Mouse (Mus musculus): Measurements from ENCODE around the gene Ddx4.

The Ddx4 gene

DNA sequence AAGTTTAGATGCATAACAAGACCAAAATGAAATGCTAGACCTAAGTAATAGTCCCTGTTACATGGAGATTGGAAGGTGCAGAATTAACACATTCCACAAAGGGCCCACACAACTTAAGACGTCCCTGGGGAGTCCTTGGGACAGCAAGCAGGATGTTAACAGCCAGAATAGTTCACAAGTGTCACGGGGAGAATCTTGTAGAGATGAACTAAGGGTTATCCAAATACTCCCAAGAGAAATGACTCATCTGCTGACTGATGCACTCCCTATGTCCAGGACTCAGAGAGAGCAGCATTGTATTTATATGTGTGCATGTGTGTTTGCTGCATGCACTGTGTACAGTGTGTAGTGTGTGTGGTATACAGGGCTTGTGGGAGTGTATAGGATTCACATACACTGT lies 95.8 kb downstream of the Ddx4 start:
- no peak for DNase-seq (ENCODE audit: low read depth, low spot score)

DNA sequence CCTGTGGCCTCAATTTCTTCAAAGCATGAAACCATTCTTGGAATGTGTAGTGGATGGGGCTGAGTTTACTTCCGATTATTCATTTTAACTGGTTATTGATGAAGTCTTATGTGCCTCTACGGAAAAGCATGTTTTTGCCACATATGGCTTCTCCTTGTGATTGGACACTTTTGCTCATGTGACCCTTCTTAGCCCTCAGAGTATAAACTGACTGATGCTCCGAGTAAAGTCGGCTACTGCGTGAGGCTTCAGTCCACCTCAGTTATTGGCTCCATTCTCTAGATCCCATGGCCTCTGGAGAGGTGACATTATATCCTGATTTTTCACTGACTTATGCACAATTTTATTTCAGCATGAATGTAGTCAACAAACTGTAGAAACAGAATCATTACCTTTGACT lies 99.0 kb downstream of the Ddx4 start:
- DNase-seq (ENCODE audit: low read depth, low spot score), result no peak

DNA sequence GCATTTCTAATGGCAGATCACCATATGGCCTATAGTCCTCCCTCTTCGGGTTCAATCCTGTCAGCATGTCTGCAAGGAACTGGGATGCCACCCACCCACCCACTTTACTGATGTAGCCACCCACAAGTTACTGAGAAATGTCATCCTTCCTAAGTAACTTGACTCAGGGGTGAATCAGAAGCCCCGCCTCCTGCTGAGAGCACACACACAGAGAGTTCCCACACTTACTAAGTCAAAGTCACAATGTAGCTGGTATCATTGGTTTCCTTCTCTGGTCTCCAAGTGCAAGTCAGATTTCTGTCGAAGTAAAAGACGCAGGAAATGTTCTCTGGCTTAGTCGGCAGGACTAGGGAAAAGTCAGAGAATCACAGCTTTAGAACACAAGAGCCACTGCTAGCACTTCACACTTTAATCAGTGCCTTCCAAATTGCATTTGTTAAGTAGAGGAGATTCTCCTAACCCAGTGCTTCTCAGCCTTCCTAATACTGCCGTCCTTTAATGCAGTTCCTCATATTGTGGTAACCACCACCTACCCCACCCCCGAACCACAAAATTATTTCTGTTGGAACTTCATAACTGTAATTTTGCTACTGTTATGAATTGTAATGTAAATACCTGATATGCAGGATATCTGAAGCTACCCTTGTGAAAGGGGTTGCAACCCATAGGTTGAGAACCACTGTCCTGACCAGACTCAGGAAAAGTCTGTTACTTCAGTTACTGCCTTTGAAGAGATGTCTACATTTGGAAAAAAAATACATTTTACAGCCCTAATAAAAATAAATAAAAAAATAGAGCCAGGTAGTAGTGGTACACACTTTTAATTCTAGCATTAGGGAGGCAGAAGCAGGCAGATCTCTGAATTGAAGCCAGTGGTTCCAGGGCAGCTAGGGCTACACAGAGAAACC lies 100.4 kb downstream of the Ddx4 start:
- DNase-seq (ENCODE audit: low read depth, low spot score), result no peak
